Mouse (Mus musculus) hindbrain, embryonic 16.5 days (tissue): ENCODE data around the gene Col6a2. TPM values are rescaled to one million over a fixed set of nuclear protein-coding genes. Genes with fewer than 3 reads are reported as not detected.

ENCODE experiments used
- polyA plus RNA-seq: library from polyadenylated mRNA; unstranded; fragments of >200 nt; fragmentation: Nextera tagmentation; extraction: Ambion mirVana; gene quantifications from 2 replicates; pipeline ENCODE4 v1.2.1, GENCODE M21; 2015

Gene Col6a2
- polyA plus RNA-seq, 1 experiment from 2014 or later, result 20.0 TPM

Other genes with a start within 250 kb of the Col6a2 start
- gene AC141477.1, start 183.2 kb downstream of the Col6a2 start, polyA plus RNA-seq, result not detected in 2 replicates
- 5.5 and 7.1 TPM in 2 replicates for gene Pcnt, start 180.8 kb downstream of the Col6a2 start, polyA plus RNA-seq
- 0.16 TPM in 1 of 2 replicates, not detected in the other for gene 2610028H24Rik, start 174.5 kb downstream of the Col6a2 start, polyA plus RNA-seq
- gene Mcm3ap, start 154.7 kb downstream of the Col6a2 start, polyA plus RNA-seq, result 43.8 and 57.2 TPM in 2 replicates
- gene Ybey, start 154.5 kb downstream of the Col6a2 start, polyA plus RNA-seq, result 5.1 and 5.9 TPM in 2 replicates
- gene Lss, start 92.0 kb downstream of the Col6a2 start, polyA plus RNA-seq, result 41.6 and 50.7 TPM in 2 replicates
- gene Spatc1l, start 61.4 kb downstream of the Col6a2 start, polyA plus RNA-seq, result 0.14 TPM in 1 of 2 replicates, not detected in the other
- 0.08 and 0.10 TPM in 2 replicates for gene Ftcd, start 48.0 kb downstream of the Col6a2 start, polyA plus RNA-seq
- 26.5 and 43.1 TPM in 2 replicates for gene Col6a1, start 102.5 kb upstream of the Col6a2 start, polyA plus RNA-seq